Mouse (Mus musculus): ENCODE results near the gene Plpp1.

- TF ChIP-seq CTCF (IDR thresholded peaks at IDR 0.05; ENCODE audit: insufficient read depth, low read length) (no peak), POLR2A (IDR thresholded peaks at IDR 0.05; ENCODE audit: borderline replicate concordance, extremely low read depth, low read depth, low read length) (no peak)
These were observed 811 bp upstream of the Plpp1 start for GRCm38 (mm10) chr13:112799721-112800241.
